Mouse (Mus musculus) myocyte (in vitro differentiated cells): ENCODE results near the gene Zfp831. TPM values are rescaled to one million over a fixed set of nuclear protein-coding genes. Genes with fewer than 3 reads are reported as not detected.

Source experiments
- H3K27me3 ChIP-seq: one replicate; pipeline ENCODE4 v1.6.1; 2011; ENCODE audit not compliant: control insufficient read depth, insufficient read depth, insufficient read length
- H3K36me3 ChIP-seq: one replicate; pipeline ENCODE4 v1.6.1; 2011; ENCODE audit not compliant: control insufficient read depth, insufficient read depth
- H3K4me2 ChIP-seq: one replicate; pipeline ENCODE4 v1.6.1; 2011; ENCODE audit warnings: low read depth, control low read depth
- H3K4me3 ChIP-seq: one replicate; pipeline ENCODE4 v1.5.1; 2011; ENCODE audit warnings: mild to moderate bottlenecking, control low read depth, moderate library complexity
- H3K79me2 ChIP-seq: one replicate; pipeline ENCODE4 v1.6.1; 2011; ENCODE audit not compliant: control insufficient read depth, insufficient read depth
- H3ac ChIP-seq: one replicate; pipeline ENCODE4 v1.6.1; 2011; ENCODE audit not compliant: control insufficient read depth, insufficient read length
- CEBPB ChIP-seq: IDR thresholded peaks from 2 replicates; pipeline ENCODE4 v1.6.1; 2011; ENCODE audit warnings: mild to moderate bottlenecking, moderate library complexity; ENCODE audit not compliant: poor library complexity, insufficient read depth, severe bottlenecking
- E2F4 ChIP-seq: IDR thresholded peaks from one replicate; pipeline ENCODE4 v1.6.1; 2011; ENCODE audit warnings: mild to moderate bottlenecking, control low read depth, moderate library complexity; ENCODE audit not compliant: insufficient read depth
- MAX ChIP-seq: IDR thresholded peaks from one replicate; pipeline ENCODE4 v1.6.1; 2011; ENCODE audit warnings: low read depth, mild to moderate bottlenecking, control low read depth
- MYOD1 ChIP-seq, 3 experiments: IDR thresholded peaks; one replicate each; pipeline ENCODE4 v1.6.1; 2011; ENCODE audit warnings: control low read depth in 2 of 3, low read depth in 2 of 3, mild to moderate bottlenecking in 2 of 3, moderate library complexity in 1 of 3; ENCODE audit not compliant: insufficient read length in 2 of 3, control insufficient read depth in 1 of 3
- MYOG ChIP-seq, 3 experiments: IDR thresholded peaks; one replicate each; pipeline ENCODE4 v1.6.1; 2011; ENCODE audit warnings: control low read depth in 2 of 3, low read depth in 2 of 3, mild to moderate bottlenecking in 2 of 3; ENCODE audit not compliant: insufficient read length in 2 of 3, control insufficient read depth in 1 of 3, insufficient read depth in 1 of 3
- POLR2A ChIP-seq: IDR thresholded peaks from one replicate; pipeline ENCODE4 v1.6.1; 2011; ENCODE audit warnings: low read depth, mild to moderate bottlenecking, control low read depth, moderate library complexity; ENCODE audit not compliant: insufficient read length
- POLR2AphosphoS2 ChIP-seq: IDR thresholded peaks from one replicate; pipeline ENCODE4 v1.6.1; 2011; ENCODE audit warnings: low read depth, control low read depth; ENCODE audit not compliant: insufficient read length
- REST ChIP-seq: IDR thresholded peaks from one replicate; pipeline ENCODE4 v1.6.1; 2011; ENCODE audit warnings: mild to moderate bottlenecking, control low read depth, moderate library complexity; ENCODE audit not compliant: insufficient read depth, insufficient read length
- SRF ChIP-seq: IDR thresholded peaks from one replicate; pipeline ENCODE4 v1.6.1; 2011; ENCODE audit warnings: low read depth; ENCODE audit not compliant: control insufficient read depth, insufficient read length
- TCF12 ChIP-seq: IDR thresholded peaks from one replicate; pipeline ENCODE4 v1.6.1; 2011; ENCODE audit warnings: mild to moderate bottlenecking, control low read depth; ENCODE audit not compliant: poor library complexity, insufficient read depth, severe bottlenecking
- TCF3 ChIP-seq: IDR thresholded peaks from one replicate; pipeline ENCODE4 v1.6.1; 2011; ENCODE audit warnings: low read depth, control low read depth; ENCODE audit not compliant: insufficient read length
- USF1 ChIP-seq: IDR thresholded peaks from one replicate; pipeline ENCODE4 v1.6.1; 2011; ENCODE audit warnings: low read depth, mild to moderate bottlenecking, control low read depth, moderate library complexity
- polyA plus RNA-seq: library from polyadenylated mRNA; unstranded; fragments of >200 nt; fragmentation: generic; extraction: Trizol; gene quantifications from one replicate; pipeline ENCODE4 v1.2.1, GENCODE M21; 2012; ENCODE audit warnings: missing spikeins

Zfp831 gene
- polyA plus RNA-seq, 1 experiment, result not detected

DNA sequence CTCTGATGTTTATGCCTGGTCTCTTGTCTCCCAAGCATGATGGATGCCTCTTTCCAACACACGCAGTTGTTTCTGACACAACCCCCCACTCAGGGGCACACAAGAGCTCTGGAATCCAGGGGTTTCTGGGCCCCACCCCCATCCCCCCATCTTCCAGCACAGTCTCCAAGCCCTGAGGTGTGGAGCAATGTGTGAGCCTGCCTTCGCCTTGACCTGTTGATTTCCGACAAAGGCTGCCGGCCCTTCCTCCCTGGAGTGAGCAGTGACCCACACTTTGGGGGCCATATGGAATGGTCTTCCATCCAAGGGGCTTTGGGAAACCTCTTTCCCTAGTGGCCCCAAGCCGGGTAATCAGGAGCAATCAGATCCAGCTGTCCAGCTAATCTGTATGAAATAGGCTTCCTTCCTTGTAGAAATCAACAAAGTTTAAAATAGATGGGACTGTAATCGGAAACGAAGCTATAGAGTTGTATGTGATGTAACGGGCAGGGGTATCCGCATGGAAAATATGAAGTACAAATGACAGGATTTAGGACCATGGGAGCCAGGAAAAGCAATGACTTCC is 44.2 kb upstream of the Zfp831 start:
- Histone ChIP-seq H3K4me3 (no peak overlapping the region), H3K27me3 (no peaks in the 10 kb centered on the region), H3K36me3 (no peaks in the 10 kb centered on the region), H3K79me2 (no peaks in the 10 kb centered on the region), H3K4me2 (no peak overlapping the region), H3ac (no peak overlapping the region)
- TF ChIP-seq MAX (no peak), POLR2AphosphoS2 (no peak), TCF3 (no peak), REST (no peak), USF1 (no peak), MYOD1 (IDR thresholded peaks at IDR 0.05; ENCODE audit: control insufficient read depth in 1 of 3, insufficient read length in 2 of 3, low read depth in 2 of 3) (no peak), E2F4 (no peak), POLR2A (no peak), TCF12 (no peak), SRF (no peak), CEBPB (no peak)

DNA sequence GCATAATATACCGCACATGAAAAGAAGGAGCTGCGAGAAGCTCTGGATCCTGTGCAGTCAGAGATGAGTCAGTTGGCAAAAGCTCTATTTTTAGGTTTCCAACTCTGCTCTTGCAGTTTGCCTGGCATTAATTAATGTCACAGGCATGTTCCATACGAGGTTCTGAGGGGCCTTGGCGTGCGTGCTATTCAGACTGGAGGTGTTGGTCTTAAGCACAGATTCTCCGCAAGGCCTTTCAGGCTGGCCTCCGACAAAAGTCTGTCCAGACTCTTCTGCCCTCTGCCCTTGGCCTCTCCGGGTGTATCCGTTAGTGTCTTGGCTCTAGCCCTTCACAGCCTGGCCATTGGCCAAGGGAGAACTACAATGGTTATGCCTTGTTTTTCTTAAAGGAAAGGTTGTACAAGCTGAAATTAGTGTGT is 43.5 kb upstream of the Zfp831 start:
- Histone ChIP-seq H3K4me2 (no peak overlapping the region), H3ac (no peak overlapping the region), H3K36me3 (no peaks in the 10 kb centered on the region), H3K27me3 (no peaks in the 10 kb centered on the region), H3K4me3 (no peak overlapping the region), H3K79me2 (no peaks in the 10 kb centered on the region)
- no peak for TF ChIP-seq TCF12
- TF ChIP-seq USF1, result no peak
- TF ChIP-seq MYOD1 (IDR thresholded peaks at IDR 0.05; ENCODE audit: control insufficient read depth in 1 of 3, insufficient read length in 2 of 3, low read depth in 2 of 3), result no peak
- TF ChIP-seq MAX, result no peak
- TF ChIP-seq SRF, result no peak
- no peak for TF ChIP-seq POLR2A
- no peak for TF ChIP-seq CEBPB
- TF ChIP-seq POLR2AphosphoS2, result no peak

DNA sequence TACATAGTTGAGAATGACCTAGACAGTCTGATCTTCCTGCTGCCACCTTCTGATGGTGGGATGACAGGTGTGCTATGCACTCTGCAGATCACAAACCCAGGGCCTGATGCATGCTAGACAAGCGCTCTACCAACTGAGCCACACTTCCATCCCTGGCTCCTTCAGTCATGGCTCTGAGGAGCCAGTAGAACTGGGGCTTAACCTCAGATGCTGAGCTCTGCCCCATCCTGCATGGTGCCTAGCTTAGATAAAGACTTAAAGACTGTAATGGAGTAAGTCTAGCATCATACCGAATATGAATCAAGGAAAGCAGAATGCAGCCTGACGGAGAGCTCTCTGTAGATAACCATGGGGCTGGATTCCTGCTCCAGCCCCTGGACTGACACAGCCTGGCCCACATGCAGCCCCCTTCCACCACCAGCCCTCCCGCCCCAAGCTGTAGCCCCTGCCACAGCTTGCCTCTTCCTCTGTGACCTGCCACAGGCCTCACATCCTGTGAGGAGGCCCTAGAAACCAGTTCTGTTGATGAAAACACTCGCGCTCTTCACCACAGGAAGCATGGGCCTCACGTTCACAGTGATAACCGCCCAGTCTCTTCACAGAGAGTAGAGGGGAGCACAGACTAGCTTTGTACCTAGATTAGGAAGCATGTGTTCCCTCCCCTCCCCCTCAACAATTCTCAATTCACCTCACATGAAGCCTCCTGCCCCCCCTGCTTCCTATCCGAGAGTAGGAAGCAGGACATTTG is 41.2 kb upstream of the Zfp831 start:
- Histone ChIP-seq H3K4me2 (no peak overlapping the region), H3K36me3 (no peaks in the 10 kb centered on the region), H3K27me3 (no peaks in the 10 kb centered on the region), H3ac (no peak overlapping the region), H3K4me3 (no peak overlapping the region), H3K79me2 (no peaks in the 10 kb centered on the region)
- no peak for TF ChIP-seq CEBPB
- TF ChIP-seq MYOG (IDR thresholded peaks at IDR 0.05; ENCODE audit: control insufficient read depth in 1 of 3, insufficient read depth in 1 of 3, insufficient read length in 2 of 3, low read depth in 2 of 3), result no peak
- TF ChIP-seq USF1, result no peak

DNA sequence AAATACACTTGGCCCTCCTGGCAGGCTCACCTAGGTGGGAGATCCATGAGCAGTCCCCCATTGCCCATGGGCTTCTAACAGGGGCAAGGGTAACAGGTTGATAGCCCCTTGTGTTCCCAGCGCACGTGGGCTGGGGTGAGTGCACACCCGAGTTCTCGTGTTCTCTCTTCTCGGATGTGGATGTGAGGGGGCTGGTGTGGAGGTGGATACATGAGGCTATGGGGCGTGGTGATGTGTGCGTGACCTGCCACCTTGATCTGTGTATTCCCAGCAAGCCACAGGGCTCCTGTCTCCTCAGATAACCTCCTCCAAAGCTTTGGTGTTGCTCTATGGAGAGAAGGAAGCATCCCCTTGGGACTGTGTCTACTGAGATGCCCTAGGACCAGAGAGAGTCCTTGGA is 40.0 kb upstream of the Zfp831 start:
- Histone ChIP-seq H3K79me2 (no peaks in the 10 kb centered on the region), H3K4me3 (no peak overlapping the region), H3K4me2 (no peak overlapping the region), H3K27me3 (no peaks in the 10 kb centered on the region), H3K36me3 (no peaks in the 10 kb centered on the region), H3ac (no peak overlapping the region)
- TF ChIP-seq E2F4 (no peak), REST (no peak), CEBPB (no peak), MYOG (IDR thresholded peaks at IDR 0.05; ENCODE audit: control insufficient read depth in 1 of 3, insufficient read depth in 1 of 3, insufficient read length in 2 of 3, low read depth in 2 of 3) (no peak), TCF3 (no peak)

DNA sequence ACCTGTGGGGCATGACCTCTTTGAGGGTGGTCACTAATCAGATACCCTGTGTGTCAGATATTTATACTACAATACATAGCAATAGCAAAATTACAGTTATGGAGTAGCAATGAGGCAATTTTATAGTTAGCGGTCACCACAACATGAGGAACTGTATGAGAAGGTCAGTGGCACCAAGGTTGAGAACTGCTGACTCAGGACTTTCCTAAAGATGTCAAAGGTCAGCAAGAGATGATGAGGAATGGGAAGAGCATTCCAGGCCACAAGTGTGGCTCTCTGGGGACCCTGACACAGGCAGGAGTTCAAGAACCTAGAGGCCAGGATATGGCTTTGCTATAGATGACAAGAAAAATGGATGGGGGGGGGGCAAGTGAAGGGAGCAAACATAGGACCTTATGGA is 38.3 kb upstream of the Zfp831 start:
- no peaks in the 10 kb centered on the region for H3K79me2 ChIP-seq
- TF ChIP-seq SRF (no peak), CEBPB (no peak), TCF12 (no peak), POLR2A (no peak), POLR2AphosphoS2 (no peak), TCF3 (no peak), MYOD1 (IDR thresholded peaks at IDR 0.05; ENCODE audit: control insufficient read depth in 1 of 3, insufficient read length in 2 of 3, low read depth in 2 of 3) (no peak), USF1 (no peak)
- H3K4me3 ChIP-seq, result no peak overlapping the region
- no peaks in the 10 kb centered on the region for H3K27me3 ChIP-seq
- H3ac ChIP-seq, result no peak overlapping the region
- H3K36me3 ChIP-seq, result no peaks in the 10 kb centered on the region
- no peak overlapping the region for H3K4me2 ChIP-seq
